Mouse (Mus musculus) limb, embryonic 12.5 days (tissue): ENCODE results near the gene Krt15. TPM values are rescaled to one million over a fixed set of nuclear protein-coding genes. Genes with fewer than 3 reads are reported as not detected.

Experiments used
- ATAC-seq: fragments of 200-750 bp; cut with Nextera tagmentation; 2 replicates; pipeline ENCODE4 v1.8.0; 2017; ENCODE audit warnings: low read depth, moderate TSS enrichment; ENCODE audit not compliant: insufficient number of reproducible peaks, insufficient read depth, low FRiP score, low TSS enrichment
- H3K27ac ChIP-seq: fragments of 300-500 bp; sonication (generic); 2 replicates; pipeline ENCODE4 v1.5.1; 2016; ENCODE audit warnings: mild to moderate bottlenecking, moderate library complexity
- H3K27me3 ChIP-seq: fragments of 300-500 bp; sonication (generic); 2 replicates; pipeline ENCODE4 v1.6.1; 2016; ENCODE audit warnings: mild to moderate bottlenecking, moderate library complexity
- H3K36me3 ChIP-seq: fragments of 300-500 bp; sonication (generic); 2 replicates; pipeline ENCODE4 v1.6.1; 2016; ENCODE audit warnings: mild to moderate bottlenecking, moderate library complexity
- H3K4me1 ChIP-seq: fragments of 300-500 bp; sonication (generic); replicated peaks from 2 replicates; pipeline ENCODE4 v1.6.1; 2016
- H3K4me2 ChIP-seq: fragments of 300-500 bp; sonication (generic); 2 replicates; pipeline ENCODE4 v1.6.1; 2016; ENCODE audit warnings: mild to moderate bottlenecking, moderate library complexity
- H3K4me3 ChIP-seq: fragments of 300-500 bp; sonication (generic); replicated peaks from 2 replicates; pipeline ENCODE4 v1.5.1; 2016; ENCODE audit warnings: mild to moderate bottlenecking
- H3K9ac ChIP-seq: fragments of 300-500 bp; sonication (generic); replicated peaks from 2 replicates; pipeline ENCODE4 v1.6.1; 2016; ENCODE audit warnings: mild to moderate bottlenecking, moderate library complexity
- H3K9me3 ChIP-seq: fragments of 300-500 bp; sonication (generic); 2 replicates; pipeline ENCODE4 v1.6.1; 2016; ENCODE audit warnings: mild to moderate bottlenecking, moderate library complexity
- WGBS: fragments of 180-500 bp; shearing (Covaris S2); methylation state at CpG from one replicate; pipeline ENCODE4 v1.1.7; 2016; 5-methylcytosine and 5-hydroxymethylcytosine counted together
- polyA plus RNA-seq: library from polyadenylated mRNA; unstranded; fragments of >200 nt; fragmentation: Nextera tagmentation; extraction: Ambion mirVana; gene quantifications from 2 replicates; pipeline ENCODE4 v1.2.1, GENCODE M21; 2016

Gene Krt15
- polyA plus RNA-seq, 1 experiment from 2014 or later, result 42.4 TPM

- Histone ChIP-seq H3K4me2 (no peak overlapping the region), H3K36me3 (no peaks in the 10 kb centered on the region), H3K4me1 (no peaks in the 10 kb centered on the region), H3K27me3 (no peaks in the 10 kb centered on the region), H3K27ac (no peak overlapping the region), H3K9ac (no peak overlapping the region), H3K9me3 (no peaks in the 10 kb centered on the region), H3K4me3 (no peak overlapping the region)
- WGBS, result 88% methylated on average over 5 of the region's 5 CpGs
- no peak for ATAC-seq
These were observed 15.4 kb downstream of the Krt15 start for GRCm38 (mm10) chr11:100120331-100120730.

GRCm38 (mm10) chr11:100113742-100114029, 22.0 kb downstream of the Krt15 start:
- Histone ChIP-seq H3K9me3 (no peaks in the 10 kb centered on the region), H3K27ac (no peak overlapping the region), H3K36me3 (no peaks in the 10 kb centered on the region), H3K4me1 (peaks cover 8% of the 10 kb centered on the region; the same call in 1 of the 2 replicates), H3K4me3 (no peak overlapping the region), H3K27me3 (no peaks in the 10 kb centered on the region), H3K9ac (no peak overlapping the region), H3K4me2 (no peak overlapping the region)
- ATAC-seq, result no peak
- 61% methylated on average over 2 of the region's 2 CpGs for WGBS

GRCm38 (mm10) chr11:100112935-100113741, 22.6 kb downstream of the Krt15 start:
- Histone ChIP-seq H3K9ac (no peak overlapping the region), H3K9me3 (no peaks in the 10 kb centered on the region), H3K4me3 (no peak overlapping the region), H3K36me3 (no peaks in the 10 kb centered on the region), H3K4me2 (no peak overlapping the region), H3K27me3 (no peaks in the 10 kb centered on the region), H3K4me1 (peaks cover 8% of the 10 kb centered on the region; the same call in 1 of the 2 replicates), H3K27ac (no peak overlapping the region)
- no peak for ATAC-seq
- 85% methylated on average over 11 of the region's 11 CpGs for WGBS

GRCm38 (mm10) chr11:100105576-100106122, 30.1 kb downstream of the Krt15 start, which contains the start of gene Krt36:
Gene Krt36, minus strand, starts transcription at chr11:100105626.
- 68% methylated on average over 6 of the region's 6 CpGs for WGBS
- H3K4me2 ChIP-seq, result no peak within 1 kb of the TSS
- no peaks in the 10 kb centered on the region for H3K4me1 ChIP-seq
- no peak within 1 kb of the TSS for H3K4me3 ChIP-seq
- no peak within 1 kb of the TSS for H3K9ac ChIP-seq
- no peak within 1 kb of the TSS for H3K27ac ChIP-seq
- no peaks in the 10 kb centered on the region for H3K27me3 ChIP-seq
- ATAC-seq, result no peak
- H3K36me3 ChIP-seq, result no peaks in the 10 kb centered on the region
- no peaks in the 10 kb centered on the region for H3K9me3 ChIP-seq

GRCm38 (mm10) chr11:100102693-100103429, 32.9 kb downstream of the Krt15 start:
- Histone ChIP-seq H3K4me1 (peaks cover 4% of the 10 kb centered on the region; the same call in 1 of the 2 replicates), H3K4me3 (no peak overlapping the region), H3K27ac (no peak overlapping the region), H3K27me3 (0 out of 2 replicates have a peak, but pooled peaks cover 2% of the 10 kb centered on the region), H3K36me3 (no peaks in the 10 kb centered on the region), H3K9me3 (no peaks in the 10 kb centered on the region), H3K4me2 (no peak overlapping the region), H3K9ac (no peak overlapping the region)
- 0 out of 2 replicates have a peak, but pooled peaks have one; percentile 20 for ATAC-seq
- 56% methylated on average over 15 of the region's 15 CpGs for WGBS

GRCm38 (mm10) chr11:100100391-100100790, 35.3 kb downstream of the Krt15 start:
- ATAC-seq, result no peak
- 76% methylated on average over 4 of the region's 4 CpGs for WGBS
- Histone ChIP-seq H3K27ac (no peak overlapping the region), H3K4me3 (no peak overlapping the region), H3K36me3 (no peaks in the 10 kb centered on the region), H3K9ac (no peak overlapping the region), H3K4me2 (no peak overlapping the region), H3K4me1 (peaks cover 16% of the 10 kb centered on the region), H3K27me3 (0 out of 2 replicates have a peak, but pooled peaks cover 5% of the 10 kb centered on the region), H3K9me3 (no peaks in the 10 kb centered on the region)

- Histone ChIP-seq H3K4me3 (no peak overlapping the region), H3K9me3 (no peaks in the 10 kb centered on the region), H3K27ac (no peak overlapping the region), H3K4me1 (peaks cover 16% of the 10 kb centered on the region), H3K9ac (no peak overlapping the region), H3K36me3 (no peaks in the 10 kb centered on the region), H3K27me3 (peaks cover 5% of the 10 kb centered on the region; the same call in 1 of the 2 replicates), H3K4me2 (no peak overlapping the region)
- WGBS, result 77% methylated on average over 9 of the region's 9 CpGs
- ATAC-seq, result no peak
These were observed 37.9 kb downstream of the Krt15 start for GRCm38 (mm10) chr11:100097819-100098218.

- Histone ChIP-seq H3K36me3 (no peaks in the 10 kb centered on the region), H3K27me3 (peaks cover 5% of the 10 kb centered on the region; the same call in 1 of the 2 replicates), H3K9ac (no peak within 1 kb of the TSS), H3K27ac (no peak within 1 kb of the TSS), H3K9me3 (no peaks in the 10 kb centered on the region), H3K4me2 (0 out of 2 replicates have a peak within 1 kb of the TSS, but pooled peaks have one; percentile 6), H3K4me1 (peaks cover 16% of the 10 kb centered on the region), H3K4me3 (no peak within 1 kb of the TSS)
- 23% methylated on average over 9 of the region's 9 CpGs for WGBS
- ATAC-seq, result no peak
These were observed 39.6 kb downstream of the Krt15 start, which contains the start of gene Krt35 for GRCm38 (mm10) chr11:100096141-100096540. Gene Krt35, minus strand, starts transcription at chr11:100096241.

GRCm38 (mm10) chr11:100088378-100089025, 47.2 kb downstream of the Krt15 start:
- no peak overlapping the region for H3K9ac ChIP-seq
- ATAC-seq, result no peak
- H3K27me3 ChIP-seq, result no peaks in the 10 kb centered on the region
- WGBS, result 63% methylated on average over 7 of the region's 7 CpGs
- H3K36me3 ChIP-seq, result no peaks in the 10 kb centered on the region
- no peak overlapping the region for H3K27ac ChIP-seq
- H3K4me3 ChIP-seq, result no peak overlapping the region
- H3K4me2 ChIP-seq, result no peak overlapping the region
- 0 out of 2 replicates have a peak, but pooled peaks cover 3% of the 10 kb centered on the region for H3K9me3 ChIP-seq
- H3K4me1 ChIP-seq, result peaks cover 5% of the 10 kb centered on the region; the same call in 1 of the 2 replicates

- Histone ChIP-seq H3K27ac (no peak within 1 kb of the TSS), H3K4me1 (peaks cover 5% of the 10 kb centered on the region; the same call in 1 of the 2 replicates), H3K4me2 (no peak within 1 kb of the TSS), H3K9ac (no peak within 1 kb of the TSS), H3K9me3 (0 out of 2 replicates have a peak, but pooled peaks cover 3% of the 10 kb centered on the region), H3K4me3 (no peak within 1 kb of the TSS), H3K36me3 (no peaks in the 10 kb centered on the region), H3K27me3 (no peaks in the 10 kb centered on the region)
- WGBS, result 87% methylated on average over 10 of the region's 10 CpGs
- ATAC-seq, result no peak
These were observed 47.9 kb downstream of the Krt15 start, which contains the start of gene Krt32 for GRCm38 (mm10) chr11:100087861-100088260. Gene Krt32, minus strand, starts transcription at chr11:100088226.
